Mouse (Mus musculus): ENCODE results near the gene Klra4.

GRCm38 (mm10) chr6:130092336-130092948, 25.4 kb upstream of the Klra4 start:
- no peak for TF ChIP-seq EP300 (IDR thresholded peaks at IDR 0.05; ENCODE audit: low read depth)
- TF ChIP-seq CTCF (IDR thresholded peaks at IDR 0.05; ENCODE audit: low read depth): no peak
